Mouse (Mus musculus): ENCODE measurements around the gene 1600002K03Rik. TPM values are rescaled to one million over a fixed set of nuclear protein-coding genes. Genes with fewer than 3 reads are reported as not detected.
A peak's percentile ranks its signal among the peaks of the same experiment; 100 is the strongest.

1600002K03Rik gene
- polyA plus RNA-seq, 1 experiment from 2014 or later, result 10.4 TPM

DNA sequence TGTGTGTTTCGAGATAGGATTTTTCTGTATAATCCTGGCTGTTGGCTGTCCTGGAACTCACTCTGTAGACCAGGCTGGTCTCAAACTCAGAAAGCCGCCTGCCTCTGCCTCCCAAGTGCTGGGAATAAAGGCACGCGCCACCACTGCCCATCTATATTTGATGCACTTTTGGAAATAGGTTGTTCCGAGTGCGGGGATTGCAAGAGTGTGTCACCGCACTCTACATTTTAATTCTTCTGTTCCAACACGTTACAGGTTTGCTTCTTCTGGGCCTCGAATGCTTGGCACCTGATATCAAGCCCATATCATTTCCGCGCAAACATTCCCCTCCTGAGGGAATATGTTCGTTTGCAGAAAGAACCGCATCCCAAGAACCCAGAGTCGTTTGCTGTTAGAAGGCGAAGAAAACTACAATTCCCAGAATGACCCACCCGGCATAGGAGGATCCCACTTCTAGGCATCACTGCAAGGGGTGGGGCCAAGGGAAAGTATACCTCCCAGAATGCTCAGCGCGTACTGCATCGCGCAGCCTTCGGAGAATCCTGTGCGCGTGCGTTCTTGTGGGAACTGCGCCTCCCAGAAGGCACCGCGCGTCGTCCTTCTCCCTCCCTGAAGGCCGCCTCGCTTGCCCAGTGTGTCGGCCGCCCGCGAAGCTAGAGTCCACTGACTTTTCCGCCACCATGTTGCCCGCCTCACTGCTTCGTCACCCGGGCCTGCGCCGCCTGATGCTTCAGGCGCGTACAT lies 30.8 kb upstream of the 1600002K03Rik start:
- H3K36me3 ChIP-seq, result peaks cover 38% of the 10 kb centered on the region
- H3K27me3 ChIP-seq (replicated peaks), result peaks cover 27% of the 10 kb centered on the region
- peak overlapping the region; percentile 93 for H3K27ac ChIP-seq (replicated peaks)
- peaks cover 84% of the 10 kb centered on the region for H3K4me1 ChIP-seq
- H3K9me3 ChIP-seq, result no peaks in the 10 kb centered on the region
- H3K9ac ChIP-seq, result peak overlapping the region; percentile 97
- H3K4me2 ChIP-seq, result peak overlapping the region; percentile 91
- WGBS, result under 1% methylated on average over 43 of the region's 43 CpGs
- peak; percentile 79 for ATAC-seq (ENCODE audit: extremely low read depth, insufficient number of reproducible peaks, low FRiP score, low TSS enrichment)
- H3K4me3 ChIP-seq, result peak overlapping the region; percentile 79

DNA sequence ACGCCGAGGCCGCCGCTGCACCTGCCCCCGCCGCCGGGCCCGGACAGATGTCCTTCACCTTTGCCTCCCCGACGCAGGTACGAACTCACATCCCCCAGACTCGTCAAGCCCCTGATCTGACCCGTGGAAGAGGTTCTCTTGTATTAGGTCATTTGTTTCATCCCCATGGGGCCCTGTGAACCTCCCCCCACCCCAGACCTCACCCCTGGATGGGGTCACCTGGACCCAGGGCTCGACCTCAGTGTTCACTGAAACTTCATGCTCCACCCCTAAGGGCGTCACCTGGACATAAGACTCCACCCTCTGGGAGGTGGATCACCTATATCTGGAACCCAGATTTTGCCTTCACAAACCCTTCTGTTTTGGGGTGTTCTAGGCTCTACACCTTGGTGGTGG lies 30.2 kb upstream of the 1600002K03Rik start:
- Histone ChIP-seq H3K4me2 (peak overlapping the region; percentile 91), H3K36me3 (peaks cover 38% of the 10 kb centered on the region), H3K4me3 (peak overlapping the region; percentile 79), H3K4me1 (peaks cover 84% of the 10 kb centered on the region), H3K27me3 (replicated peaks) (peaks cover 22% of the 10 kb centered on the region), H3K9ac (peak overlapping the region; percentile 97), H3K27ac (replicated peaks) (peak overlapping the region; percentile 93), H3K9me3 (no peaks in the 10 kb centered on the region)
- ATAC-seq (ENCODE audit: extremely low read depth, insufficient number of reproducible peaks, low FRiP score, low TSS enrichment), result 0 out of 2 replicates have a peak, but pooled peaks have one; percentile 0
- WGBS, result 0% methylated on average over 15 of the region's 15 CpGs

DNA sequence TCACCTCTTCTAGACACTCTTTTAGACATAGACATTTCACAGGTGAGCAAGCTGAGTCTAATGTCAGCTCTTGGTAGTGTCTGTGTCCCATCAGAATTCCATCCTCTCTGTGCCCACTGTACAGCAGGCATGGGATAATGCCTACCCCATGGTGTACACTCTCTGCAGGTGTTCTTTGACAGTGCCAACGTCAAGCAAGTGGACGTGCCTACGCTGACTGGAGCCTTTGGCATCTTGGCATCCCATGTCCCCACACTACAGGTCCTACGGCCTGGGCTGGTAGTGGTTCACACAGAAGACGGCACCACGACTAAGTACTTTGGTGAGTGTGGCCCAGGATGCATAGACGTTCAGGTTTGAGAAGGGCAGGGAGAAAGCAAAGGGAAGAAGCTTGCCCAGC lies 29.1 kb upstream of the 1600002K03Rik start:
- Histone ChIP-seq H3K4me2 (peak overlapping the region; percentile 91), H3K27ac (replicated peaks) (no peak overlapping the region), H3K36me3 (peaks cover 38% of the 10 kb centered on the region), H3K9ac (peak overlapping the region; percentile 59; the same call in 1 of the 2 replicates), H3K9me3 (no peaks in the 10 kb centered on the region), H3K4me3 (peak overlapping the region; percentile 79), H3K27me3 (replicated peaks) (peaks cover 10% of the 10 kb centered on the region), H3K4me1 (peaks cover 77% of the 10 kb centered on the region)
- no peak for ATAC-seq (ENCODE audit: extremely low read depth, insufficient number of reproducible peaks, low FRiP score, low TSS enrichment)
- WGBS, result 89% methylated on average over 7 of the region's 7 CpGs

GRCm38 (mm10) chr10:80144159-80144558 lies 28.6 kb upstream of the 1600002K03Rik start:
- Histone ChIP-seq H3K4me2 (no peak overlapping the region), H3K4me3 (0 out of 2 replicates have a peak overlapping the region, but pooled peaks have one; percentile 4), H3K9me3 (no peaks in the 10 kb centered on the region), H3K9ac (peak overlapping the region; percentile 59; the same call in 1 of the 2 replicates), H3K36me3 (peaks cover 38% of the 10 kb centered on the region), H3K27ac (replicated peaks) (0 out of 2 replicates have a peak overlapping the region, but pooled peaks have one; percentile 24), H3K4me1 (peaks cover 75% of the 10 kb centered on the region), H3K27me3 (replicated peaks) (peaks cover 9% of the 10 kb centered on the region; the same call in 1 of the 2 replicates)
- WGBS, result 89% methylated on average over 12 of the region's 12 CpGs
- ATAC-seq (ENCODE audit: extremely low read depth, insufficient number of reproducible peaks, low FRiP score, low TSS enrichment), result no peak

- H3K4me1 ChIP-seq, result peaks cover 69% of the 10 kb centered on the region
- no peaks in the 10 kb centered on the region for H3K9me3 ChIP-seq
- no peak for ATAC-seq (ENCODE audit: extremely low read depth, insufficient number of reproducible peaks, low FRiP score, low TSS enrichment)
- peak overlapping the region; percentile 93 for H3K4me2 ChIP-seq
- H3K9ac ChIP-seq, result peak overlapping the region; percentile 100
- H3K36me3 ChIP-seq, result peaks cover 43% of the 10 kb centered on the region
- WGBS, result 76% methylated on average over 20 of the region's 20 CpGs
- peak overlapping the region; percentile 99 for H3K27ac ChIP-seq (replicated peaks)
- peak overlapping the region; percentile 6 for H3K4me3 ChIP-seq
- no peaks in the 10 kb centered on the region for H3K27me3 ChIP-seq (replicated peaks)
Measured at GRCm38 (mm10) chr10:80144864-80145838, 27.6 kb upstream of the 1600002K03Rik start.

DNA sequence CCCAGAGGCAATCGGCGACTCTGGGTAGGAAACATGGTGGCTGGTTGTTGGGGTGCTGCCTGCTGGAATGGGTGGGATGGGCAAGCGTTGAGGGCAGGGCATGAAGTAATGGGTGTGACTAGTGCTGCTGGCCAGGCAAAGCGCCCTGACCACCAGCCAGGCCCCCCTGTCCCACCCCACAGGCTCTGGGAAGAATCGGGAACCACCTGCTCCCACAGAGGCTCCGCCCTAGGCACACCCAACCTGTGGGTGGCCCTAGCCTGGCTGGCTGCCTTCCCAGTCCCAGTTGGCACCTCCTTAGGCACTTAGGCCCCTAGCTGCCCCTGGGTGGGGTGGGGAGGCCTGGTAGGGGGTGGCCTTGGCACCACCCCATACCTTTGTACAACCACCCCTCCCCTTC lies 26.8 kb upstream of the 1600002K03Rik start:
- H3K4me2 ChIP-seq, result peak overlapping the region; percentile 93
- H3K4me1 ChIP-seq, result peaks cover 64% of the 10 kb centered on the region
- peak overlapping the region; percentile 6; the same call in 1 of the 2 replicates for H3K4me3 ChIP-seq
- no peaks in the 10 kb centered on the region for H3K27me3 ChIP-seq (replicated peaks)
- H3K27ac ChIP-seq (replicated peaks), result peak overlapping the region; percentile 99
- H3K36me3 ChIP-seq, result peaks cover 49% of the 10 kb centered on the region
- H3K9ac ChIP-seq, result peak overlapping the region; percentile 100
- WGBS, result 83% methylated on average over 6 of the region's 6 CpGs
- no peak for ATAC-seq (ENCODE audit: extremely low read depth, insufficient number of reproducible peaks, low FRiP score, low TSS enrichment)
- H3K9me3 ChIP-seq, result no peaks in the 10 kb centered on the region

GRCm38 (mm10) chr10:80146568-80147011 lies 26.2 kb upstream of the 1600002K03Rik start:
- Histone ChIP-seq H3K4me3 (peak overlapping the region; percentile 95; the same call in 1 of the 2 replicates), H3K36me3 (peaks cover 56% of the 10 kb centered on the region), H3K27ac (replicated peaks) (peak overlapping the region; percentile 99), H3K4me2 (peak overlapping the region; percentile 93), H3K27me3 (replicated peaks) (no peaks in the 10 kb centered on the region), H3K9ac (peak overlapping the region; percentile 100), H3K4me1 (peaks cover 59% of the 10 kb centered on the region), H3K9me3 (no peaks in the 10 kb centered on the region)
- ATAC-seq (ENCODE audit: extremely low read depth, insufficient number of reproducible peaks, low FRiP score, low TSS enrichment), result no peak
- 48% methylated on average over 4 of the region's 4 CpGs for WGBS

- Histone ChIP-seq H3K9me3 (no peaks in the 10 kb centered on the region), H3K4me3 (peak overlapping the region; percentile 95), H3K27me3 (replicated peaks) (no peaks in the 10 kb centered on the region), H3K27ac (replicated peaks) (peak overlapping the region; percentile 99), H3K4me2 (peak overlapping the region; percentile 93), H3K4me1 (peaks cover 62% of the 10 kb centered on the region), H3K9ac (peak overlapping the region; percentile 100), H3K36me3 (peaks cover 63% of the 10 kb centered on the region)
- ATAC-seq (ENCODE audit: extremely low read depth, insufficient number of reproducible peaks, low FRiP score, low TSS enrichment), result no peak
- WGBS, result 46% methylated on average over 5 of the region's 5 CpGs
Measured at GRCm38 (mm10) chr10:80147146-80147718, 25.5 kb upstream of the 1600002K03Rik start.

DNA sequence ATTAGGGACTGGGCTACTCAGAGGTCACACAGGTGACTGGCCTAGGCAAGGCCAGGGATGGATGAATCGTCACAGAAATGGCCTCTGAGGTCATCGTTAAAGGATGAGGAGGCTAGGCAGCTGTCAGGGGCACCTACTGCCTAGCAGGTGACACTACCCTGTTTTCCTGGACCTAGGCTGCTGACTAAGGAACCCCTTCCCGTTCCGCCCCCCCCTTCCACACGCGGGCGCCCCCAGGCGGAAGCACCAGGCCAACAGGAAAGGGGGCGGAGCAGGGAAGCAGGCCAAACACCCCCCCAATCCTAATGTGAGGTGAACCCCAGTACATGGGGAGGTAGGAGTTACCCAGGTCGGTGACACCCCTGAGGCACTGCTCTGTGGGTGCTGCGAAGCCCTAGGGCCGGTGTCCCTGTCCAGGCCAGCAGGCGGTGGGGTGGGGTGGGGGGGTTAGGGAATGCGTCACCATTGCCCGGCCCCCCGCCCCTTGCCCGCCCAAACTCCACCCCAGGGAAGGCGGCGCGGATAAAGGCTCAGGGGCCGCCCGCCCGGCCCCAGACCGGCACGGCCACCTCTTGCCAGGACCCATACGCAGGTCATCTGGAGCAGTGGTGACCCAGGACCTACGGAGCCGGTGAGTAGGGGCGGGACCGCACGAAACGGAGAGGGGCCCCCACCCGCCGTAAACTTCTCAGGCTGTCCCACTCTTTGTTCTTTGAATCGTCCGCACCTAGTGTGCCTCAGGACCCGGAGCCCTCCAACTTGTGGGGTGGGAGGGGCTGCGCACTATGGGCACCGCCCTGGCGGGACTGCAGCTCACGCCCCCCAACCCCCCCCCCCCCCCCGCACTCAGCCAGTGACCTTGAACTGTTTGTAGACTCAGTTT lies 24.8 kb upstream of the 1600002K03Rik start, which contains the start of gene Midn:
Midn (plus strand) TSS at position 554 of the 883 bp plus-strand sequence.
- WGBS, result under 1% methylated on average over 41 of the region's 42 CpGs
- ATAC-seq (ENCODE audit: extremely low read depth, insufficient number of reproducible peaks, low FRiP score, low TSS enrichment), result peak; percentile 49
- Histone ChIP-seq H3K36me3 (peaks cover 70% of the 10 kb centered on the region), H3K27ac (replicated peaks) (peak within 1 kb of the TSS; percentile 99), H3K4me2 (peak within 1 kb of the TSS; percentile 93), H3K9ac (peak within 1 kb of the TSS; percentile 100), H3K4me1 (peaks cover 66% of the 10 kb centered on the region), H3K4me3 (peak within 1 kb of the TSS; percentile 95), H3K9me3 (no peaks in the 10 kb centered on the region), H3K27me3 (replicated peaks) (no peaks in the 10 kb centered on the region)

All from heart, embryonic 13.5 days (tissue).